Mouse (Mus musculus): Measurements from ENCODE around the gene Lmln. TPM values are rescaled to one million over a fixed set of nuclear protein-coding genes. Genes with fewer than 3 reads are reported as not detected.
"Not testable (repeated sequence)": the region's sequence is repeated elsewhere in the genome, so short reads cannot be mapped to it uniquely, and the experiment has no call there.

The Lmln gene
- polyA plus RNA-seq, 1 experiment from 2014 or later = 3.3 TPM

DNA sequence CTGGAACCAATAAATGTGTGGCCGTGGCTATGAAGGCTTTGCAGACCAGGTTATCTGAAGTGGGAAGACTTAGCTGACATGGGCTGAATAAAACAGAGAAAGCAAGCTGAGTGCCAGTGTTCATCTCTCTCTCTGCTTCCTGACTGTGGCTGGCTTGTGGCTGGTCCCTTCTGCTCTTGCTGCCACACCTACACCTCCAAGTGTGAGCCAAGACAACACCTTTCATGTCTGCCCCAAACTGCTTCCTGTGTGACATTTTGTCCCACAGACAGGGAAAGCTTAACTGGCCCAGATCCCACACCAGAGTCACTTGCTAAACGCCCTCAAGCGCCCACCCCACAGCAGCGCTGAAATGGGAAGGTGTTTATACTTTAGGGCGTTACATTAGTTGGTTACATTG lies 9.2 kb upstream of the Lmln start:
- Histone ChIP-seq H3K9ac (ENCODE audit: low read depth, low read length) (no peak overlapping the region), H3K36me3 (ENCODE audit: control insufficient read depth, insufficient read depth, low read length) (peaks cover 2% of the 10 kb centered on the region; the same call in 1 of the 2 replicates), H3K4me3 (ENCODE audit: low read depth, low read length) (no peak overlapping the region), H3K27ac (ENCODE audit: low read depth, low read length) (no peak overlapping the region), H3K4me1 (ENCODE audit: control insufficient read depth, insufficient read depth, low read length) (peaks cover 7% of the 10 kb centered on the region), H3K9me3 (replicated peaks; ENCODE audit: control insufficient read depth, low read length) (no peaks in the 10 kb centered on the region), H3K27me3 (ENCODE audit: control insufficient read depth, insufficient read depth, low read length) (no peaks in the 10 kb centered on the region), H3K4me2 (no peak overlapping the region)
- 64% methylated on average over 5 of the region's 5 CpGs for WGBS (ENCODE audit: insufficient replicate concordance)
- no peak for ATAC-seq (replicated peaks; ENCODE audit: insufficient number of reproducible peaks, low FRiP score, low TSS enrichment)

DNA sequence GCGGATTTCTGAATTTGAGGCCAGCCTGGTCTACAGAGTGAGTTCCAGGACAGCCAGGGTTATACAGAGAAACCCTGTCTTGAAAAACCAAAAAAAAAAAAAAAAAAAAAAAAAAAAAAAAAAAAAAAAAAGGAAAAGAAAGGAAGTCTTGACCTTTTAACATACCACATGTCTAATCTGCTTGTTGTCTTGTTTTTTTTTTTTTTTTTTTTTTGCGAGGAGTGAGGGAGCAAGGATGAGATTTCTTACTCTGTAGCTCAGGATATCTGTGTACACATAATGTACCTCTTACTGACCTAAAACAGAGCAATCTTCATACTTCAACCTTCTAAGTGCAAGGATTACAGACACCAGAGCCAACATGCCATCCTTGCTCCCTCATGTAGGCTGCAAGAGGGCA lies 7.4 kb upstream of the Lmln start:
- H3K27me3 ChIP-seq (ENCODE audit: control insufficient read depth, insufficient read depth, low read length); H3K4me3 ChIP-seq (ENCODE audit: low read depth, low read length); H3K27ac ChIP-seq (ENCODE audit: low read depth, low read length); H3K9me3 ChIP-seq (replicated peaks; ENCODE audit: control insufficient read depth, low read length); ATAC-seq (replicated peaks; ENCODE audit: insufficient number of reproducible peaks, low FRiP score, low TSS enrichment); H3K4me2 ChIP-seq; H3K9ac ChIP-seq (ENCODE audit: low read depth, low read length): not testable (repeated sequence)
- peaks cover 11% of the 10 kb centered on the region for H3K4me1 ChIP-seq (ENCODE audit: control insufficient read depth, insufficient read depth, low read length)
- WGBS (ENCODE audit: insufficient replicate concordance) = 67% methylated on average over 2 of the region's 2 CpGs
- peaks cover 17% of the 10 kb centered on the region for H3K36me3 ChIP-seq (ENCODE audit: control insufficient read depth, insufficient read depth, low read length)

DNA sequence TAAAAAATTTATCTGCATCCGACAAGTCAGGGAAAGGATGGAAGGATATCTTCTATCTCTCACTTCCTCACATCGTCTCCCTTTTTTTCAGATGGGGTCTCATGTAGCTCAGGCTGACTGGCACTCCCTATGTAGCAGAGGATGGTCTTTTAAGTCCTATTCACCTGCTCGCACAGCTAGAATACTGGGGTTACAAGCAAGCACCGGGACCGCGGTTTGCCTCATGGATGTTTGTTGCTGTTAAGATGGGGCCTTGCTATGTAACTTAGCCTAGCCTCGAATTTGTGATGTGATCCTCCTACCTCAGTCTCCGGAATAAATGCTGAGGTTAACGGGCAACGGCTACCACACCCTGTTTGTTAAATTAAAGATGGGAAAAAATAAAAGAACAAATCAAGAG lies 6.7 kb upstream of the Lmln start:
- WGBS (ENCODE audit: insufficient replicate concordance) = 24% methylated on average over 10 of the region's 10 CpGs
- peak; percentile 23; the same call in 1 of the 2 replicates for ATAC-seq (replicated peaks; ENCODE audit: insufficient number of reproducible peaks, low FRiP score, low TSS enrichment)
- peak overlapping the region; percentile 96 for H3K9ac ChIP-seq (ENCODE audit: low read depth, low read length)

DNA sequence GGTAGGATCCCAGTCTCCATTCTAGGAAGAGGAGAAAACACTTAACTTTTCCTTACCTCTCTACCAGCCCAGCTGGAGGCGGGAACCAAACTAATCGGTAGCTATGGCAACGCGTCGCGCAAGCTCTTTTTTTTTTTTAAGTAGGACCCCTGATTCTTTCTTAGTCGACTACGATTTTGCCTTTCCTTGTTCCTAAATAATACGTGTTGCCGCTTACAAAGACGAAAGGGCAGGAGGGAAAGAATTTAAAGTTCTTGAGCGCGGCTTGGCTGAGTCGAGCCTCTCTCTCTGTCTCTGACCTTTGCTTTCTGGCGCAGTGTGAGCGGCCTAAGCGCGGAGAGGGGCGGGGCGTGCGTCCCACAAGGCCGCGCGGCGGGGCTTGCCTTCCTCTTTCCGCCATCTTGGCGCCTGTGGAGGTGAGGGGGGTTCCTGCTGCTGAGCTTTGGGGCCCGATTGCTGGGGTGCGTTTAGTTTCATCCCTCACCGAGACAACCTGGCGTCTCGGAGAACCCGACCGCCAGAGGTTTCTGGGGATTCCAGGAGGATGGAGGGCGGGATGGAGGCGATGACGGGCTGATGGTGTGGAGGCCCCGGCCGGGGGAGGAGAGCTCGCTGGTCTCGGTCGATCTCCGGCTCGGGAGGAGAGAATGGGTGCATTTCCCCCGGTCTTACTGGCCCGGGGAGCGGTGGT lies 6.1 kb upstream of the Lmln start, which contains the start of the genes Iqcg and Rpl35a:
Iqcg (minus strand) TSS at position 124 of the 691 bp plus-strand sequence.
Rpl35a (plus strand) TSS at position 359 of the 691 bp plus-strand sequence.
- Histone ChIP-seq H3K4me3 (ENCODE audit: low read depth, low read length) (peak within 1 kb of the TSS; percentile 94), H3K9ac (ENCODE audit: low read depth, low read length) (peak within 1 kb of the TSS; percentile 96), H3K4me1 (ENCODE audit: control insufficient read depth, insufficient read depth, low read length) (peaks cover 11% of the 10 kb centered on the region), H3K4me2 (peak within 1 kb of the TSS; percentile 67), H3K27me3 (ENCODE audit: control insufficient read depth, insufficient read depth, low read length) (no peaks in the 10 kb centered on the region), H3K36me3 (ENCODE audit: control insufficient read depth, insufficient read depth, low read length) (peaks cover 21% of the 10 kb centered on the region), H3K27ac (ENCODE audit: low read depth, low read length) (peak within 1 kb of the TSS; percentile 79), H3K9me3 (replicated peaks; ENCODE audit: control insufficient read depth, low read length) (no peaks in the 10 kb centered on the region)
- 1% methylated on average over 45 of the region's 47 CpGs for WGBS (ENCODE audit: insufficient replicate concordance)
- peak; percentile 86 for ATAC-seq (replicated peaks; ENCODE audit: insufficient number of reproducible peaks, low FRiP score, low TSS enrichment)

More for the DNA sequence above, 6.7 kb upstream of the Lmln start:
- Histone ChIP-seq H3K27ac (ENCODE audit: low read depth, low read length) (no peak overlapping the region), H3K36me3 (ENCODE audit: control insufficient read depth, insufficient read depth, low read length) (peaks cover 21% of the 10 kb centered on the region), H3K27me3 (ENCODE audit: control insufficient read depth, insufficient read depth, low read length) (no peaks in the 10 kb centered on the region), H3K4me3 (ENCODE audit: low read depth, low read length) (peak overlapping the region; percentile 94), H3K4me1 (ENCODE audit: control insufficient read depth, insufficient read depth, low read length) (peaks cover 11% of the 10 kb centered on the region), H3K9me3 (replicated peaks; ENCODE audit: control insufficient read depth, low read length) (no peaks in the 10 kb centered on the region), H3K4me2 (peak overlapping the region; percentile 67)

DNA sequence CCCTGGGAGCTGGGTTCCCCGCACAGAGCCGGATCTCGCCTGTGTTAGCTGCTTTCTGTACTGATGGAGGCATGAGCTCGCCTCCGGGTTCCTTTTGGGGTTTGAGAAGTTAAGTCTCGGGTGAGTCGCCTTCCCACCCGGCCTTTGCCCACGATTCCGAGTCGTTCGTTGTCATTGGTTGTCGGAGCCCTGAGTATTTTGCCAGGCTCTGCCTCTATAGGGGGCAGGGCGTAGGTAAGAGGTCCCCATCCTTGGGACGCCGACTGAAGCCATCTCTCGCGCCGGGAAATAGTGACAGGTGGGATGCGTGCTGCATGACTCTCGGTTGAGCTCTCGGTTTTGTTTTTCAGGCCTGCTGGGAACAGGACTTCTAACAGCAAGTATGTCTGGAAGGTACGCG lies 5.5 kb upstream of the Lmln start:
- Histone ChIP-seq H3K9ac (ENCODE audit: low read depth, low read length) (peak overlapping the region; percentile 96), H3K4me1 (ENCODE audit: control insufficient read depth, insufficient read depth, low read length) (peaks cover 11% of the 10 kb centered on the region), H3K27me3 (ENCODE audit: control insufficient read depth, insufficient read depth, low read length) (no peaks in the 10 kb centered on the region), H3K9me3 (replicated peaks; ENCODE audit: control insufficient read depth, low read length) (no peaks in the 10 kb centered on the region), H3K27ac (ENCODE audit: low read depth, low read length) (peak overlapping the region; percentile 79), H3K4me2 (peak overlapping the region; percentile 67), H3K4me3 (ENCODE audit: low read depth, low read length) (peak overlapping the region; percentile 94), H3K36me3 (ENCODE audit: control insufficient read depth, insufficient read depth, low read length) (peaks cover 21% of the 10 kb centered on the region)
- ATAC-seq (replicated peaks; ENCODE audit: insufficient number of reproducible peaks, low FRiP score, low TSS enrichment) = no peak
- under 1% methylated on average over 24 of the region's 24 CpGs for WGBS (ENCODE audit: insufficient replicate concordance)

DNA sequence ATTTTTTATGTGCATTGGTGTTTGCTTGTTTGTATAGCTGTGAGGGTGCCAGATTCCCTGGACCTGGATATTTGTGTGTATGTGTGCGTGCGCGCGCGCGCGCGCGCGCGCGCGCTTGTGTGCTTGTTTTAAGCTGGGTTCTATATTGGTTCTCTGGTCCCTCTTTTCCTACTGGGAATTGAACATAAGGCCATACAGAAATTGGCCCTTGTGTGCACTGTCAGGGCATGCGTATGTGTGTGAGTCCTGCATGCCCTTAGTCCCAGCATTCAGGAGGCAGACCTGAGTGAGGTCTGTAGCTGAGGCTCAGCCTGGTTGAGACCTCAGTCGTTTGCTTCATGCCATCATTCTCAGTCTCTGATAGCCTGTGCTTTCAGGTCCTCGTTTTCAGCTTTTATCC lies 4.3 kb upstream of the Lmln start:
- peaks cover 21% of the 10 kb centered on the region for H3K36me3 ChIP-seq (ENCODE audit: control insufficient read depth, insufficient read depth, low read length)
- peak overlapping the region; percentile 67 for H3K4me2 ChIP-seq
- H3K4me1 ChIP-seq (ENCODE audit: control insufficient read depth, insufficient read depth, low read length) = peaks cover 11% of the 10 kb centered on the region
- peak overlapping the region; percentile 94 for H3K4me3 ChIP-seq (ENCODE audit: low read depth, low read length)
- H3K27me3 ChIP-seq (ENCODE audit: control insufficient read depth, insufficient read depth, low read length) = no peaks in the 10 kb centered on the region
- H3K9ac ChIP-seq (ENCODE audit: low read depth, low read length) = peak overlapping the region; percentile 54
- no peak for ATAC-seq (replicated peaks; ENCODE audit: insufficient number of reproducible peaks, low FRiP score, low TSS enrichment)
- no peaks in the 10 kb centered on the region for H3K9me3 ChIP-seq (replicated peaks; ENCODE audit: control insufficient read depth, low read length)
- no peak overlapping the region for H3K27ac ChIP-seq (ENCODE audit: low read depth, low read length)
- 84% methylated on average over 16 of the region's 16 CpGs for whole genome bisulfite sequencing (ENCODE audit: insufficient replicate concordance)

DNA sequence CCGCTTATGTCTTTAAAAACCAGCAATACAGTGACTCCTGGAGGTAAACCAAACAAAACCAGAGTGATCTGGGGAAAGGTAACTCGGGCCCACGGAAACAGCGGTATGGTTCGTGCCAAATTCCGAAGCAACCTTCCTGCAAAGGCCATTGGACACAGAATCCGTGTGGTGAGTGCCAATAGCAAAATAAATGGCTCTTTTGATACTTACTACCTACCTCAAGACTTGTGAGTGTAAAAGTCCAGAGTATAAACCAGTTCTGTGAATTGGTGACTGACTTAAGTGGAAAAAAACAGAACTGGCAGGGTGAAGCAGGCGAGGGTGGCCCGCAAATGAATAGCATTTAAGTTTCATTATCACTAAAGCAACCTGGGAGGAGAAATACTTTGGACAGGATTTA lies 3.7 kb upstream of the Lmln start:
- H3K27me3 ChIP-seq (ENCODE audit: control insufficient read depth, insufficient read depth, low read length) = not testable (repeated sequence)

DNA sequence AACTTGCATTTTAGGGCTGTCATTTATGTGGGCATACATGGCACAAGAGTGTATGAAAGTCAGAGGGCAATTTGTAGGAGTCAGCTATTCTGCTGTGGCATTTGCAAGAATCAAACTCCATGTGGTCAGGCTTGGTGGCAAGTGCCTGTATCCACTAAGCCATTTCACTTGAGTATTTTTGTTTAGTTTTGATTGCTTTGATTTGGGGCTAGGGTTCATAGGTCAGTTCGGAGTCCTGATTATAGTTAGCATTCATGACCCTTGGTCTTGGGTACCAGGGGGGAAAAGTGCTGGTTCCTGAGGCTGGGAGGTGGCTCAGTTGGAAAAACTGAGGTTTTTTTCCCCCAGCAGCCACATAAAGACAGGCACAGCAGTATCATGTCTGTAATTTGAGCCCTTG lies 2.9 kb upstream of the Lmln start:
- Histone ChIP-seq H3K36me3 (ENCODE audit: control insufficient read depth, insufficient read depth, low read length) (peaks cover 21% of the 10 kb centered on the region), H3K27me3 (ENCODE audit: control insufficient read depth, insufficient read depth, low read length) (no peaks in the 10 kb centered on the region), H3K9ac (ENCODE audit: low read depth, low read length) (no peak overlapping the region), H3K4me1 (ENCODE audit: control insufficient read depth, insufficient read depth, low read length) (peaks cover 13% of the 10 kb centered on the region), H3K4me3 (ENCODE audit: low read depth, low read length) (no peak overlapping the region), H3K9me3 (replicated peaks; ENCODE audit: control insufficient read depth, low read length) (no peaks in the 10 kb centered on the region), H3K4me2 (no peak overlapping the region), H3K27ac (ENCODE audit: low read depth, low read length) (no peak overlapping the region)
- no peak for ATAC-seq (replicated peaks; ENCODE audit: insufficient number of reproducible peaks, low FRiP score, low TSS enrichment)
- 94% methylated on average over 1 of the region's 1 CpGs for WGBS (ENCODE audit: insufficient replicate concordance)

More for the DNA sequence above, 3.7 kb upstream of the Lmln start:
- 91% methylated on average over 9 of the region's 9 CpGs for WGBS (ENCODE audit: insufficient replicate concordance)
- not testable (repeated sequence) for H3K9me3 ChIP-seq (replicated peaks; ENCODE audit: control insufficient read depth, low read length); H3K4me2 ChIP-seq; H3K9ac ChIP-seq (ENCODE audit: low read depth, low read length); H3K27ac ChIP-seq (ENCODE audit: low read depth, low read length); ATAC-seq (replicated peaks; ENCODE audit: insufficient number of reproducible peaks, low FRiP score, low TSS enrichment)
- Histone ChIP-seq H3K4me3 (ENCODE audit: low read depth, low read length) (peak overlapping the region; percentile 94; the same call in 1 of the 2 replicates), H3K4me1 (ENCODE audit: control insufficient read depth, insufficient read depth, low read length) (peaks cover 13% of the 10 kb centered on the region), H3K36me3 (ENCODE audit: control insufficient read depth, insufficient read depth, low read length) (peaks cover 21% of the 10 kb centered on the region)

DNA sequence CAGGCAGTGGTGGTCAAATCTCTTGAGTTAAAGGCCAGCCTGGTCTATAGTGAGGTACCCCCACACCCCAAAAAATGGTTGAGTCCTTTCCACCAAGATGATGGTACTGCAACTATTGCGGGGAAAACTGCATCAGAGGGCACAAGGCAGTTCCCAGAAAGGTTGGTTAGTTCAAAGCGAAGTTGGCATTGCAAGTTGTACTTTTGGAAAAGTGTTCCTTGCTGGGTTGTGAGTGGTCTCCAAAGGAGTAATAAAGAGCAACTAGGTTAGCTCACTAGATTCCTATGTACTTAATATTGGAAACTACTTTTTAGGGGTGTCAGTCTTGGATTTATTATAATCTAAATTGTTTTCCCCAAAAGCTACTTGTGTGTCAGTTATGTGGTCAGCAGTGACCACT lies 1.4 kb upstream of the Lmln start:
- Histone ChIP-seq H3K4me2 (no peak overlapping the region), H3K4me1 (ENCODE audit: control insufficient read depth, insufficient read depth, low read length) (peaks cover 13% of the 10 kb centered on the region)
- WGBS (ENCODE audit: insufficient replicate concordance) = 75% methylated on average over 2 of the region's 2 CpGs

More for the DNA sequence above, 1.4 kb upstream of the Lmln start:
- no peak for ATAC-seq (replicated peaks; ENCODE audit: insufficient number of reproducible peaks, low FRiP score, low TSS enrichment)
- no peak overlapping the region for H3K27ac ChIP-seq (ENCODE audit: low read depth, low read length)
- H3K27me3 ChIP-seq (ENCODE audit: control insufficient read depth, insufficient read depth, low read length) = no peaks in the 10 kb centered on the region
- no peak overlapping the region for H3K9ac ChIP-seq (ENCODE audit: low read depth, low read length)
- H3K9me3 ChIP-seq (replicated peaks; ENCODE audit: control insufficient read depth, low read length) = no peaks in the 10 kb centered on the region
- H3K4me3 ChIP-seq (ENCODE audit: low read depth, low read length) = no peak overlapping the region
- H3K36me3 ChIP-seq (ENCODE audit: control insufficient read depth, insufficient read depth, low read length) = peaks cover 21% of the 10 kb centered on the region
